Mouse (Mus musculus) small intestine, adult 2 months (tissue): ENCODE results near the gene Tbcb.

Experiments
- CTCF ChIP-seq: fragments of 200-500 bp; IDR thresholded peaks from 2 replicates; pipeline ENCODE4 v1.5.1; 2012; ENCODE audit warnings: low read depth, mild to moderate bottlenecking, control low read depth, inconsistent platforms, low read length, moderate library complexity, mixed read lengths; ENCODE audit not compliant: insufficient replicate concordance, insufficient read length; ENCODE audit errors: extremely low read depth
- POLR2A ChIP-seq: fragments of 200-500 bp; IDR thresholded peaks from 2 replicates; pipeline ENCODE4 v1.6.1; 2012; ENCODE audit warnings: low read depth, mild to moderate bottlenecking, control low read depth, inconsistent platforms, low read length, moderate library complexity

- TF ChIP-seq CTCF (no peak), POLR2A (no peak)
Measured at GRCm38 (mm10) chr7:30192088-30192487, 40.0 kb downstream of the Tbcb start.
